Mouse (Mus musculus) embryo, embryonic 10.5 days (tissue): Measurements from ENCODE around the gene Diaph2.
"Not testable (repeated sequence)": the region's sequence is repeated elsewhere in the genome, so short reads cannot be mapped to it uniquely, and the experiment has no call there.

ENCODE experiments used
- DNase-seq: peaks from one replicate; pipeline ENCODE4 v3.0.0-alpha.2; 2015; ENCODE audit warnings: low spot score

Gene Diaph2

GRCm38 (mm10) chrX:129831903-129832302, 82.4 kb downstream of the Diaph2 start:
- peak; percentile 6 for DNase-seq

GRCm38 (mm10) chrX:129833887-129834286, 84.3 kb downstream of the Diaph2 start:
- DNase-seq: no peak

DNA sequence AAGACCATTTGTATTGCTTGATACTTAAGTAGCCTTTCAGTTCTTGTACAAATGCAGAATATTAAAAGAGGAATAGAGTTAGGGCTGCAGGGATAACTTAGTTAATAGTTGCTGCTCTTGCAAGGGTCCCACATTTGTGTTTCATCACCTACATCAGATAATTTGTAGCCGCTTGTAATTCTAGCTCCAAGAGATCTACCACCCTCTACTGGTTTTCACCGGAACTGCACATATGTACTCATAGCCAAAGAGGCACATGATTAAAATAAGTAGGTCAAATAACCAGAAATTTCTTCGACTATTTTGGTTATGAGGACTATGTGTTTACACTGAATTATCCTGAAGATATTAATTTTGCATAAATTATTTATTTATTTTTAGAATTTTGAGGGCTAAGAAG, 134.9 kb downstream of the Diaph2 start:
- DNase-seq: peak; percentile 68

DNA sequence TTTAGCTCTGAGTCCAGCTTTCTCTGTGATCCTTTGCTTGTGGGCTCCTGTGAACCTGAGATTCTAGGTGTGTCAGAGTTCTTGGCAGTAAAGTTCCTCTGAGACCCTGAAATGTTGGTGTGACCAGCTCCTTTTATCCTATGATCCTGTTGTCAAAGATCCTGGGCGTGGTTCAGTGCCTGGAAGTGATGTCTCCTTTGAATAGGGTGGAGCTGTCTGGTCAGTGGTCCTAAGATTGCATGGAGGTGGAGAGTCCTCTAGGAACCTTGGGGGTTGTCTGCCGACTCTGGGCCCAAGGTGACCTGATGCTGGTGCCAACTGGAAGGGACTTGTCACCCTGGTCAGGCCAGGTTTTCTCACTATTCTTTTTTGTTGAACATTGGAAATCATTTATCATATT, 176.3 kb downstream of the Diaph2 start:
- DNase-seq: no peak

GRCm38 (mm10) chrX:129974816-129975215, 225.3 kb downstream of the Diaph2 start:
- DNase-seq: peak; percentile 5

DNA sequence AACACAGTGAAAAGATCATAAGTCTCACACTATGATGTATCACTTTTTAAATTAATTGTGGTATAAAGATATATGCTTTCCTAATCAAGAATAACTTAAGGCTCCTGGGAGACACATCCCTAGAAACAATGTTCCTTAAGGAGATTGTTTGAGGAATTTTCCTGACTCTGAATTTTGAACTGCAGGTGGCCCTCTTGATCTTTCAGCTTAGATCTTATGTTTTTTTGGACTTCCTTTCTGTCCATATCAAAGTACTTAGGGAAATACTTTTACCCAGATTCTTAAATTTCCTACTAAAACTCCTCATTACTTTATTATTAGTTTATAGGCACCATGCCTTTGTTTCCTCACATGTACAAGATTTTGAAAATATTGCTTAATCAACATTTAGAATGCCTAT, 258.7 kb downstream of the Diaph2 start:
- DNase-seq: no peak

- no peak for DNase-seq
Measured at GRCm38 (mm10) chrX:130019735-130020134, 270.2 kb downstream of the Diaph2 start.

DNA sequence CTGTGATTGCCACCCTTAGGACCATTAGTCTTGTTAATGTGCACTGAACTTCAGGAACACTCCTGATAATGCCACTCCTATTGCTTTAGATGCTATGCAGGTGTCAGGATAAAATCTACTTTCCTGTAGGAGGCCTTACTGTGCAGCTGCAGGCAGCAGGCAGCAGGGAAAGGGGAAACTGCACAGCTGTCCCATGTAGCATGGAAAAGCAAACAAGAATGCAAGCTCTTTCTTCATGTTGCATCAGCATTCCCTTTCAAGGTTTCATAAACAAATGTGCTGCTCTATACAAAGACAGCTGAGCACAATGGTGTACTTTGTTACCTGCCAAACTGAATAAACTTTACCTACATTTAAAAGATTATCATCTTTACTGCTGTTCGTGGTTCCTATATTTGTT, 295.0 kb downstream of the Diaph2 start:
- DNase-seq: no peak

DNA sequence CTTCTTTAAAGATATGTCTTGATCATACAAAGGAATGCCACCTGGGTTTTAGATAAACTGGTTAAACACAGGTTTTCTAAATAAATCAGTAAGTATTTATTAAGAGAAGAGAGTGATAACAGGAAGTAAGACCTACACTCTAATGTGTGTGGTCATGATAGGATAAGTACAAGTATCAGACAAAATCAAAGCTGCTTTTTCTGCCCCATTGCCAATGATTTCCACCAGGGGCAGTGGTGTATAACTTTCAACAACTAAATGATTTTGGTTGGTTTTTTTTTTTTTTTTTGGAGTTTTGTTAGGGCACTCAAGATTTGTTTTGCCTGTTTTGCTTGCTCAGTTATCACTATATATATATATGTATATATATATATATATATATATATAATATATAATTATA, 399.7 kb downstream of the Diaph2 start:
- DNase-seq: no peak

DNA sequence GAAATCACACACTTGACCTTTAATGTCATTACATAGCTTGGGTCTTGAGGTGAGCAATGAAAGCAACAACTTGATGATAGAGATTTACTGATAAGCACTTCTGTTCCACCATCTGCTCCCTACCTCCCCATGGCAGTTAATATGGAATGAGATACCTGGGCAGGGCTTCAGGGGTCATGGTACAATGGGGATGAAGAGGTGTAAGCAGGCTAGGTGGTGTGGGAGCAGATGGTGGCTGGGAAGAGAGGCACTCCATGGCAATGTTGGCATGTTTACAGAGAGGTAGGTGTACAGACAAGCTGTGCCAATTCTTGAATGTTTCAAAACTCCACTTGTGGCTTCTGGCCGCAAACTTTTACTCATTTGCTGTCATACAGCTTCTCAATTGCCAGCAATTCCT, 402.6 kb downstream of the Diaph2 start:
- no peak for DNase-seq

DNA sequence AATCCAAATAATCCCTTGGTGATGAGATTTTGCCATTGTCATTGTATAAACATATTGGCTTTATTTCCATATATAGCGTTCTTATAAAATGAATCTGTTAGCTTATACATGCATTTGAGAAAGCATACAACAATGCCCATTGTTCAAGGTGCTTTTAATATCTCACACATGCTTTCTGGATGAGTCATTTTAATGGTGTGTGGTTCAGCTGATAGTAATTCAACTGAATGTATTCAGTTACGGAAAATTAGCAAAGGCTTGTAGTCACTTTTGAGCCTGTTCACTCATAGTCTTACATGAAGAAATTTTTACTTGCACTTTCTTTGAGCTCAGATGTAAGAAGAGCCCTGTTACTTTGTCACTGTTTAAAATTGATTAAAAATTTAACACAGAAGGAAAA, 423.6 kb downstream of the Diaph2 start:
- no peak for DNase-seq

DNA sequence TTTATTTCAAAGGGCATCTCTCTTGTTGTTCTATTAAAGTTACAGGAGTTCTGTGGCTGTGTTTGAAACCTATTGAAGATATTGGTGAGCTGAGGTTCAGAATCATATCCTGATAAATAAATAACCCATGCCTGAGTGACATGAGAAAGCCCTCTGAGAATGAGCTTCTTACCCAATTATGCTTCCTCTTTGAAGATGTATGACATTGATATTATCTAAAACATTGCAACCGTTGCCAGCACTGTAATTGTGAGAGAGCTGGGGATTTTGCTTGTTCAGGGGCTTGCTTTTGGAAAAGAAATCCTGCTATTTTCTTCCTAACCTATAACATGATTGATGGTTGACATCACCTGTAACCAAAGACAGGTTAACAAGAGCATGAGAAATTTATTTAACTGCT, 438.3 kb downstream of the Diaph2 start:
- DNase-seq: no peak

GRCm38 (mm10) chrX:130188449-130188848, 438.9 kb downstream of the Diaph2 start:
- no peak for DNase-seq

DNA sequence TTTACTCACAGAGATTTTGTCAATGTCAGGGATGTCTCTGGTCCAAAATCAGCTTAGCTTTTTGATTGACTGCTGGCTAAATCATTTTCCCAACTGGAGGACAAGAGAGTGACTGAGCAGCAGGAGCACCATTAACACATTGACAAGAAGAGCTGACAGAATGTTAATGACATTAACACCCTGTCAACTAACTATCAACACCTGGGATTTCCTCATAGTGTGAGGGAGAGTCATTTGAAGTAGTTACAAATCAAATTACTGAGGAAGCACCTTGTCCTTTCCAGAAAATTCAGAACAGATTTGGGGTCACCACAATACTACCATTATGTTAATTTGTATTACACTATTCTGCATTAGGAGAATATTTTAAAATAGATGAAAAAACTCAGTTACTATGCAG, 439.7 kb downstream of the Diaph2 start:
- DNase-seq: no peak

- not testable (repeated sequence) for DNase-seq
Measured at GRCm38 (mm10) chrX:130197412-130197811, 447.9 kb downstream of the Diaph2 start.

DNA sequence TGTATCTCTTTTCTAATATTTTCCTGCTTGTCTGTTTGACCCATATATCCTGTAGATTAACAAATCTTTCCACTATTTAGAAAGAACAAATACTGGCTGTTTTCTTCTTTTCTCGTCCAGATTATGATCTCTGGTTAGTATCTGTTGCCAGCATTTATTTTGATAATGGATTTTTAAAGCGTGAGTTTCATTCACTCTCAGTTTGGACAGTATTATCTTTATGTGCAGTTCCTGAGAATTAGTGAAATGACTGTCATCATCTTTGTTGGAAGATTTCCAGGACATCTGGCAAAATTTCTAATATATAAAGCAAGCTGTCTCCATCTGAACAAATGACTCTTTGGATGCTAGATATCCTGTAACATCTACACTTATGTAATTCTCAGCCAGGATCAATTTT, 455.7 kb downstream of the Diaph2 start:
- no peak for DNase-seq

DNA sequence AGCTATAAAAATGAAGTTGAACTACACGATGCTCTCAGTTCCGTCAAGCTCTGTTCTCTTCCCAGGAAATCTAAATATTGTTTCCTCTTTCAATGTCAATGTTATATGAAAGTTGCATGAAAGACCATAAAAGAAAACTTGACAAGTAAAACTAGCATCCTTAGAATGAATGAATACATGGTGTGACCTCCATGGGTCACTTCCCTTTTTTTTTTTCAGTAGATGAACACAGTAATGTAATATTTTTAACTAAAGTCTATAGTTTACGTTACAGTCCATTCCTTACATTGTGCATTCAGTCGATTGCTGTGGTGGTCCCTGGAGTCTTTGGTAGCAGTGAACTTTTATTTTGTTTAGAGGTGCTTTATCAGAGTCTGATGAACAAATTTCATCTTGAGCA, 462.7 kb downstream of the Diaph2 start:
- DNase-seq: no peak

DNA sequence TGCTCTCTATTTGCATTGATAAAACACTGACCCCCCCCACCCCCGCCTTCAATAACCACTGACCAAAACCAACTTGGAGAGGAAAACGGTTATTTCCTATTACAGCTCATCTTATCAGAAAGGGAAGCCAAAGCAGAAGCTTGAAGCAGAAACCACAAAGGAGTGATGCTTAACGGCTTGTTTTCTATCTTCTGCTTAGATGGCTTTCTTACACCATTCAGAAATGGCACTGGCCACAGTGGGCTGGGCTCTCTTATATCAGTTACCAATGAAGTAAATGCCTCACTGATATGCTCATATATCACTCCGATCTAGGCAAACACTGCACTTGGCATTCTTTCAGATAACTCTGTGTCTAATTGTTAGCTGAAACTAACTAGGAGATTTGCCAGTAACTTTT, 463.2 kb downstream of the Diaph2 start:
- DNase-seq: no peak

DNA sequence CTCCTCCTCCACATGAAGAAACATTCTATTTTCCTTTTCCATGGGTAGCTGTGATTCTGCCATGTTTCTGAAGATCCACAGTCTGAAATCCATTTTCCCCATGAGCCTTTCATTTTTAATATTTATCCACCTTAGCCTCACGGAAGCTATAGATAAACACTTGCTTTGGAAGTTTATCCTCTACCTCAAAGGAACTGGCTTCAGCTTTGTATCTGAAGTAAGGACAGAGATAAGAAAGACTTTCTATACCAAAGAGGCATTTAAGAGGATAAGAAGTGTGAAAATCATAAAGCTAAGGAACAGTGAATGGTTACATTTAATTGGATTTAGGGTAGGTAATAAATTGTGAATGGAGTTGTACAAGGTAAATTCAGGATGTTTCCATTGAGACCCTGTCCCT, 480.5 kb downstream of the Diaph2 start:
- DNase-seq: no peak

DNA sequence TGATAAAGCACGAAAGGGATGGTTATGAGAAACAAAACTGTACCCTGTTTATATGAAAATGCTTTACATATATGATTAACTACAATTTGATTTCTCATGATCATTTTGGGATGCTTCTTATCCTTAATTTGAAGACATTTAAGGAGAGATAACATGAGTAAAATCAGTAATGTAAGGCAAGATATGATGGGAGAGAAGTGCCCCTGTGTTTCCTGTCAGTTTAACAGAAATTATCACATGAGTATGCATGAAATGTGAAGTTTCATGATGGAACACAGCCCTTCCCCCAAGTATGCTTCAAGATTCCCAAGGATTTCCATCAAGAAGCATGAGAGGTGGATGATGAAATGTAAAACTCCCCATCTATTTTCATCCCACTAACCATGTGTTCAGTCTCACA, 485.6 kb downstream of the Diaph2 start:
- no peak for DNase-seq

GRCm38 (mm10) chrX:130246652-130247051, 497.1 kb downstream of the Diaph2 start:
- DNase-seq: no peak

GRCm38 (mm10) chrX:130253664-130254063, 504.1 kb downstream of the Diaph2 start:
- no peak for DNase-seq

GRCm38 (mm10) chrX:130265707-130266106, 516.2 kb downstream of the Diaph2 start:
- no peak for DNase-seq

DNA sequence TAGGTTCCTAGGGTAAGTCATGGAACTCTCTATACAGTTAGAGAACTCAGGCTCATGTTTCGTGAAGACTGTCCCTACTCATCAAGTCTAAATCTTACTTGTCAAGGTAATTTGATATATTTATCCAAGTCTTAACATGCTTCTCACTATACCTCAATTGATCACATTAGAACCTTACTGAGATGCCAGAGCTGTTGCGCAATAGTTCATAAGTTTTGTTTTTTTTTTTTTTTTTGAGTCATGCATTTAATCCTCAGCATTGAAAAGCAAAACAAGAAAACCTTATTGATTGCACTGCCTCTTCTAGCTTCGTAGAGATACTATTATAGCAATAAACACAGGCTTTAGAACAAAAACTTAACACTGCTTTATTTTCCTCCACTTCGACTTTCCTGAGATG, 529.6 kb downstream of the Diaph2 start:
- no peak for DNase-seq

DNA sequence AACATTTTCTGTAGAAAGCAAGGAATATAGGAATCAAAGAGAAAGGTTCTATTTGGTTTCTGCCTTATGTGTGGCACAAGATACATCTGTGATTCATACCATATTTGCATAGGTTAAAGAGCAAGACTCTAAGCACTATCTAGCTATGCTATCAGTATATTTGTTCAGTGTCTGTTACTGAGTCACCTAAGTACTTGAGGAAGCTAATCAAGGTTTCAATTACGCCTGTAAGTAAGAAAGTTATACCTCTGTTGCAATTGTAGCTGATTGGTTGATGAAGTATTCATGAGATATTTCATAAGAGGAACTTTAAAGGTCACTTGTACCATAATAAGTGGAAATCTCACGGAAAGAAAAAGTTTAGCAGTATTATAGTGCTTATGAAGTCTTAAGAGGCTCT, 531.9 kb downstream of the Diaph2 start:
- DNase-seq: no peak
